Mouse (Mus musculus) liver, embryonic 14.5 days (tissue): ENCODE results near the gene Hid1.

ENCODE experiments used
- CTCF ChIP-seq: IDR thresholded peaks from 2 replicates; pipeline ENCODE4 v1.5.1; 2016; ENCODE audit warnings: antibody characterized with exemption, low read depth, control low read depth
- EP300 ChIP-seq: IDR thresholded peaks from 2 replicates; pipeline ENCODE4 v1.6.1; 2016; ENCODE audit warnings: antibody characterized with exemption, low read depth

DNA sequence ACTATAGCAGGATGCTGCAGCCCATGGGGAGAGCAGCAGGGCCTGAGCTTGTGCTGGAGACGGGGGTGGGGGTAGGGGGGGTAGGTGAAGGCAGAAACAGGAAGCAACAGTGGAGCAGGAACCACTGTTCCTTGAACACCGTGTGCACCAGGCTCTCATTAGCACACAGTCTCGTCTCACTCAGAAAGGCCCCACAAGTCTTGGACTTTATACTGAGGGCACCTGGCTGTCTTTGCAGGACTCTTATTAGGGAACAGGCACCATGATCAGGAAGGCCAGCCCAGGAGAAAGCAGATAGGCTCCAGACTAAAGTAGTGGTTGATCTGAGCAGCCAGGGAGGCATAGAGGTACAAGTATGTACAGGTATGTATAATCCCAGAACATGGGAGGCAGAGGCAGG, 30.2 kb downstream of the Hid1 start:
- TF ChIP-seq CTCF (no peak), EP300 (no peak)
